Mouse (Mus musculus): ENCODE results near the gene Mrps11.

DNA sequence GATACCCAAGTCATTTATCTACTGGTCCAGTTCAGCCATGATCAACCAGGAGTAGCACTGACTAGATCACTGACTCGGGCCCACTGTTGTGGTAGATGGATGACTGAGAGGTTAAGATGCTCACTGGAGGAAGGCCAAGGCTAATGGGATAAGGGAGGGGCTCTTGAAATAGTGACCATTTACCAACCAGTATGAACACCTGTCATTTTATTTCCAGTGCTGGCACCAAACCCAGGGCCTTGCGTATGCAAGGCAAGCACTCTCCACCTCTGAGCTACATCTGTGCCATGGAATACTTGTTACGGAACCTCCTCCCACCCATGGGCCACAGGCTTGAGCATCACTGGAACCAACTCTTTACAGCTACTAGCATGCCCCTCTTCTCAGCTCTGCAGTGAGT, 19.1 kb upstream of the Mrps11 start:
- no peak for TF ChIP-seq CTCF (IDR thresholded peaks at IDR 0.05; ENCODE audit: low read depth)
- TF ChIP-seq EP300 (IDR thresholded peaks at IDR 0.05; ENCODE audit: low read depth): no peak
